Mouse (Mus musculus) mammary gland, adult 2 months (tissue): ENCODE data around the gene Tas2r107. TPM values are rescaled to one million over a fixed set of nuclear protein-coding genes. Genes with fewer than 3 reads are reported as not detected.

Source experiments
- polyA plus RNA-seq: library from polyadenylated mRNA; depleted of rRNA; stranded (reverse); fragments of >200 nt; gene quantifications from 2 replicates; pipeline ENCODE4 v1.2.3, GENCODE M21; 2012; ENCODE audit warnings: low replicate concordance; rRNA removed

The Tas2r107 gene
- not detected in 2 replicates for polyA plus RNA-seq

GRCm38 (mm10) chr6:131660049-131660448, at the start of gene Tas2r107:
Gene Tas2r107, minus strand, starts transcription at chr6:131660149.

GRCm38 (mm10) chr6:131689963-131690362, 30.0 kb upstream of the Tas2r107 start, which contains the start of gene Tas2r114:
Gene Tas2r114, minus strand, starts transcription at chr6:131690063.

GRCm38 (mm10) chr6:131687395-131687794, 27.4 kb upstream of the Tas2r107 start, which contains the start of gene Tas2r105:
Gene Tas2r105, minus strand, starts transcription at chr6:131687495.

GRCm38 (mm10) chr6:131685644-131686043, 25.7 kb upstream of the Tas2r107 start, which contains the start of gene Tas2r104:
Gene Tas2r104, minus strand, starts transcription at chr6:131685744.

GRCm38 (mm10) chr6:131678786-131679185, 18.8 kb upstream of the Tas2r107 start, which contains the start of gene Tas2r106:
Gene Tas2r106, minus strand, starts transcription at chr6:131678886.

GRCm38 (mm10) chr6:131630812-131631211, 29.1 kb downstream of the Tas2r107 start, which contains the start of gene Tas2r130:
Gene Tas2r130, minus strand, starts transcription at chr6:131630912.

Other genes starting within 250 kb of the Tas2r107 start
- not detected in 2 replicates for gene 5430401F13Rik, start 173.7 kb downstream of the Tas2r107 start, polyA plus RNA-seq
- gene Gm6619, start 173.7 kb downstream of the Tas2r107 start, polyA plus RNA-seq, result not detected in 2 replicates
- not detected in 2 replicates for gene Tas2r130, start 29.2 kb downstream of the Tas2r107 start, polyA plus RNA-seq
- gene Tas2r106, start 18.7 kb upstream of the Tas2r107 start, polyA plus RNA-seq, result not detected in 2 replicates
- not detected in 2 replicates for gene Tas2r104, start 25.6 kb upstream of the Tas2r107 start, polyA plus RNA-seq
- gene Tas2r105, start 27.3 kb upstream of the Tas2r107 start, polyA plus RNA-seq, result not detected in 2 replicates
- gene Tas2r114, start 29.9 kb upstream of the Tas2r107 start, polyA plus RNA-seq, result not detected in 2 replicates